Mouse (Mus musculus): Measurements from ENCODE around the gene Abcb5. TPM values are rescaled to one million over a fixed set of nuclear protein-coding genes. Genes with fewer than 3 reads are reported as not detected.

Abcb5 gene
- total RNA-seq, 2 experiments from 2014 or later, result not detected

GRCm38 (mm10) chr12:118849996-118850395 is 116.2 kb downstream of the Abcb5 start:
- intact Hi-C loops (cut with DNase I), result loop anchor here (2.0 to 10.0 kb wide), 5 partner anchors 193 to 1465 kb away; partner anchors contain the start of gene Sp4
- no peak for DNase-seq (ENCODE audit: low spot score in 2 of 2)

GRCm38 (mm10) chr12:118849203-118849861 is 116.9 kb downstream of the Abcb5 start:
- intact Hi-C loops (cut with DNase I), result loop anchor here (2.0 to 5.0 kb wide), 2 partner anchors 391 to 792 kb away; no protein-coding TSS in a partner anchor

GRCm38 (mm10) chr12:118848496-118849202 is 117.6 kb downstream of the Abcb5 start:
- no peak for DNase-seq (ENCODE audit: low spot score in 2 of 2)
- intact Hi-C loops (cut with DNase I), result loop anchor here (2.0 to 5.0 kb wide), 2 partner anchors 390 to 791 kb away; no protein-coding TSS in a partner anchor

More at GRCm38 (mm10) chr12:118849203-118849861, 116.9 kb downstream of the Abcb5 start:
- no peak for DNase-seq (ENCODE audit: low spot score in 2 of 2)

GRCm38 (mm10) chr12:118847861-118848495 is 118.2 kb downstream of the Abcb5 start:
- intact Hi-C loops (cut with DNase I), result loop anchor here (2.0 to 5.0 kb wide), 2 partner anchors 389 to 791 kb away; no protein-coding TSS in a partner anchor

GRCm38 (mm10) chr12:118847381-118847780 is 118.8 kb downstream of the Abcb5 start:
- no peak for DNase-seq (ENCODE audit: low spot score in 2 of 2)
- intact Hi-C loops (cut with DNase I), result loop anchor here (5.0 kb wide), 1 partner anchor 790 kb away; no protein-coding TSS in a partner anchor

More at GRCm38 (mm10) chr12:118847861-118848495, 118.2 kb downstream of the Abcb5 start:
- DNase-seq (ENCODE audit: low spot score in 2 of 2), result no peak

GRCm38 (mm10) chr12:118846649-118847321 is 119.4 kb downstream of the Abcb5 start:
- intact Hi-C loops (cut with DNase I), result loop anchor here (5.0 kb wide), 1 partner anchor 789 kb away; no protein-coding TSS in a partner anchor
- peak in 1 of 2 experiments; percentile 12 for DNase-seq (ENCODE audit: low spot score in 2 of 2)

GRCm38 (mm10) chr12:118846221-118846620 is 120.0 kb downstream of the Abcb5 start, which contains the start of gene Sp8:
Gene Sp8 (plus strand): TSS chr12:118846329.
- DNase-seq (ENCODE audit: low spot score in 2 of 2), result peak in 1 of 2 experiments; percentile 7
- intact Hi-C loops (cut with DNase I), result loop anchor here (5.0 kb wide), 1 partner anchor 789 kb away; no protein-coding TSS in a partner anchor

- intact Hi-C loops (cut with DNase I), result loop anchor here (5.0 kb wide), 1 partner anchor 788 kb away; no protein-coding TSS in a partner anchor
- no peak for DNase-seq (ENCODE audit: low spot score in 2 of 2)
These were observed 120.9 kb downstream of the Abcb5 start for GRCm38 (mm10) chr12:118845351-118845750.

- intact Hi-C loops (cut with DNase I), result loop anchor here (5.0 kb wide), 1 partner anchor 788 kb away; no protein-coding TSS in a partner anchor
- no peak for DNase-seq (ENCODE audit: low spot score in 2 of 2)
These were observed 121.4 kb downstream of the Abcb5 start for GRCm38 (mm10) chr12:118844841-118845240.

GRCm38 (mm10) chr12:118844111-118844510 is 122.1 kb downstream of the Abcb5 start:
- intact Hi-C loops (cut with DNase I), result no loop called here
- no peak for DNase-seq (ENCODE audit: low spot score in 2 of 2)

GRCm38 (mm10) chr12:118842671-118843411 is 123.4 kb downstream of the Abcb5 start:
- intact Hi-C loops (cut with DNase I), result no loop called here

GRCm38 (mm10) chr12:118841971-118842550 is 124.2 kb downstream of the Abcb5 start:
- intact Hi-C loops (cut with DNase I), result no loop called here
- no peak for DNase-seq (ENCODE audit: low spot score in 2 of 2)

More at GRCm38 (mm10) chr12:118842671-118843411, 123.4 kb downstream of the Abcb5 start:
- no peak for DNase-seq (ENCODE audit: low spot score in 2 of 2)

- intact Hi-C loops (cut with DNase I), result no loop called here
- no peak for DNase-seq (ENCODE audit: low spot score in 2 of 2)
These were observed 124.8 kb downstream of the Abcb5 start for GRCm38 (mm10) chr12:118841381-118841922.

- DNase-seq (ENCODE audit: low spot score in 2 of 2), result no peak
- intact Hi-C loops (cut with DNase I), result no loop called here
These were observed 125.4 kb downstream of the Abcb5 start for GRCm38 (mm10) chr12:118840861-118841260.

GRCm38 (mm10) chr12:118840301-118840700 is 125.9 kb downstream of the Abcb5 start:
- DNase-seq (ENCODE audit: low spot score in 2 of 2), result no peak
- intact Hi-C loops (cut with DNase I), result no loop called here

- DNase-seq (ENCODE audit: low spot score in 2 of 2), result no peak
- intact Hi-C loops (cut with DNase I), result loop anchor here (5.0 kb wide), 2 partner anchors 182 to 537 kb away; partner anchors contain the start of gene Sp4
These were observed 126.8 kb downstream of the Abcb5 start for GRCm38 (mm10) chr12:118839398-118839797.

- DNase-seq (ENCODE audit: low spot score in 2 of 2), result no peak
- intact Hi-C loops (cut with DNase I), result loop anchor here (5.0 kb wide), 2 partner anchors 181 to 536 kb away; partner anchors contain the start of gene Sp4
These were observed 128.0 kb downstream of the Abcb5 start for GRCm38 (mm10) chr12:118838260-118838659.

Measured in left cerebral cortex, postnatal 36 days (tissue).